22 mouse cellular contexts compared by ENCODE assay signal in the genomic region with DNA sequence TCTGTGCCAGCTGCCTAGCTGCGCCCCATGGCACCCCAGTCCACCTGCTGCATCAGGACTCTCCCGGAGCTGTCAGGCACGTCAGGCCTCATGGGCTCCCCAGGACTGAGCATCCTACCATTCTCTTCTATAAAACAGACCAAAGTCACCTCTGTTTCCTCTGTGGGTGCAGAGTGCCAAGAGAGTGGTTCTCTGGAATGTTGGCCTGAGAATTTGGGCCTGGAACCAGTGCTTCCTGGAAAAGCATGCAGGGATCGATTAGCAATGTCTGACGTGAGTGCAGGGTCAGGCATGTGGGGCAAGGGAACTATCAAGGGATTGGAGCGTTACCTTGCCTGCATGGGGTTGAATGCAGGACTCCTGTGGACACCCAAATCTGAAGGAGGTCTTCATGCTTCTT. TPM values are rescaled to one million over a fixed set of nuclear protein-coding genes. Genes with fewer than 3 reads are reported as not detected.
DNase-seq lines count a peak whose midpoint lies in the region; ATAC-seq and TF ChIP-seq lines count a peak whose summit lies in the region.
"Had no signal": no experiment of that assay in that cellular context is flagged by ENCODE, and none has a peak within 500 bp of the region (broad histone marks: within the 10 kb centered on the region; RNA-seq: fewer than 3 reads in every experiment).

No protein-coding gene starts in this region.

- H3K4me2 ChIP-seq in hindbrain, embryonic 13.5 days, result no peak overlapping the region
- H3K4me2 ChIP-seq in hindbrain, embryonic 12.5 days (replicated peaks), result no peak overlapping the region
- H3K4me2 ChIP-seq in midbrain, postnatal 0 days (ENCODE audit: low read depth, low read length, poor library complexity, severe bottlenecking), result no peak overlapping the region
- H3K4me2 ChIP-seq in midbrain, embryonic 11.5 days, result no peak overlapping the region
- H3K4me2 ChIP-seq: embryonic facial prominence, embryonic 12.5 days; heart, embryonic 12.5 days; liver, embryonic 13.5 days; lung, embryonic 14.5 days had no signal

- ATAC-seq in hindbrain, embryonic 13.5 days (ENCODE audit: low FRiP score), result peak; percentile 22; the same call in 1 of the 2 replicates
- ATAC-seq in hindbrain, embryonic 12.5 days (ENCODE audit: low FRiP score), result no peak
- no peak; the same call in 1 of the 2 replicates for ATAC-seq in midbrain, postnatal 0 days (ENCODE audit: low FRiP score)
- no peak for ATAC-seq in midbrain, embryonic 11.5 days (ENCODE audit: low FRiP score)
- ATAC-seq: CD4-positive, CD25-positive, alpha-beta regulatory T cell, adult 4 months had no signal

- no peak overlapping the region for H3K4me3 ChIP-seq in hindbrain, embryonic 13.5 days
- H3K4me3 ChIP-seq in hindbrain, embryonic 12.5 days, result no peak overlapping the region
- no peak overlapping the region for H3K4me3 ChIP-seq in midbrain, postnatal 0 days (ENCODE audit: low read depth, low read length)
- no peak overlapping the region for H3K4me3 ChIP-seq in midbrain, embryonic 11.5 days (ENCODE audit: low read depth, low read length)
- H3K4me3 ChIP-seq: embryonic facial prominence, embryonic 12.5 days; erythroblast, embryonic 14.5 days; heart, embryonic 12.5 days; left cerebral cortex, adult 2 months; liver, embryonic 13.5 days; myocyte had no signal

- TF ChIP-seq CTCF in midbrain, postnatal 0 days (IDR thresholded peaks at IDR 0.05), result no peak

- no peaks in the 10 kb centered on the region for H3K36me3 ChIP-seq in hindbrain, embryonic 13.5 days
- H3K36me3 ChIP-seq in hindbrain, embryonic 12.5 days, result no peaks in the 10 kb centered on the region
- no peaks in the 10 kb centered on the region for H3K36me3 ChIP-seq in midbrain, postnatal 0 days (ENCODE audit: insufficient read depth, low read length)
- H3K36me3 ChIP-seq in midbrain, embryonic 11.5 days (ENCODE audit: control insufficient read depth, insufficient read depth, low read length), result no peaks in the 10 kb centered on the region
- H3K36me3 ChIP-seq: embryonic facial prominence, embryonic 12.5 days; G1E; heart, embryonic 12.5 days; liver, embryonic 13.5 days had no signal

- no peak overlapping the region for H3K9ac ChIP-seq in hindbrain, embryonic 13.5 days
- no peak overlapping the region for H3K9ac ChIP-seq in hindbrain, embryonic 12.5 days
- H3K9ac ChIP-seq in midbrain, postnatal 0 days (replicated peaks; ENCODE audit: low read length, poor library complexity, severe bottlenecking), result no peak overlapping the region
- no peak overlapping the region for H3K9ac ChIP-seq in midbrain, embryonic 11.5 days (ENCODE audit: low read length)
- H3K9ac ChIP-seq: embryonic facial prominence, embryonic 12.5 days; heart, embryonic 12.5 days; liver, embryonic 13.5 days; lung, embryonic 14.5 days had no signal

- peak overlapping the region; percentile 52 for H3K27ac ChIP-seq in hindbrain, embryonic 13.5 days
- no peak overlapping the region for H3K27ac ChIP-seq in hindbrain, embryonic 12.5 days
- H3K27ac ChIP-seq in midbrain, postnatal 0 days (ENCODE audit: low read depth, low read length), result no peak overlapping the region
- H3K27ac ChIP-seq in midbrain, embryonic 11.5 days (ENCODE audit: low read depth, low read length), result no peak overlapping the region
- H3K27ac ChIP-seq: embryonic facial prominence, embryonic 12.5 days; left cerebral cortex, adult 2 months; liver, embryonic 13.5 days had no signal

- peak; percentile 34 for DNase-seq in midbrain, postnatal 0 days (ENCODE audit: low spot score)
- DNase-seq in midbrain, embryonic 11.5 days (ENCODE audit: low spot score, missing footprints), result no peak
- DNase-seq in ZHBTc4 (ENCODE audit: low read depth, low spot score), result peak; percentile 12
- no peak for DNase-seq in gastrocnemius, adult 8-10 months (ENCODE audit: low spot score in 2 of 2)
- DNase-seq in left cerebral cortex, adult 9 months (ENCODE audit: low spot score in 2 of 2), result no peak
- DNase-seq: adrenal gland, postnatal 10 days; cerebellum, adult 11 months; heart, postnatal 14 days; kidney, adult 18-20 months; kidney, postnatal 14 days; liver, embryonic 13.5 days; lung, embryonic 14.5 days; lung, postnatal 36 days had no signal

- WGBS in hindbrain, embryonic 13.5 days, result 77% methylated on average over 6 of the region's 6 CpGs
- 86% methylated on average over 6 of the region's 6 CpGs for WGBS in hindbrain, embryonic 12.5 days
- 81% methylated on average over 6 of the region's 6 CpGs for WGBS in midbrain, postnatal 0 days
- WGBS in midbrain, embryonic 11.5 days, result 88% methylated on average over 6 of the region's 6 CpGs

- peaks cover 19% of the 10 kb centered on the region for H3K4me1 ChIP-seq in hindbrain, embryonic 13.5 days (replicated peaks)
- H3K4me1 ChIP-seq in hindbrain, embryonic 12.5 days, result peaks cover 8% of the 10 kb centered on the region; the same call in 1 of the 2 replicates
- H3K4me1 ChIP-seq in midbrain, postnatal 0 days (ENCODE audit: insufficient read depth, low read length), result no peaks in the 10 kb centered on the region; the same call in 1 of the 2 replicates
- H3K4me1 ChIP-seq in midbrain, embryonic 11.5 days (ENCODE audit: control insufficient read depth, insufficient read depth, low read length), result no peaks in the 10 kb centered on the region
- H3K4me1 ChIP-seq: embryonic facial prominence, embryonic 12.5 days; liver, embryonic 13.5 days had no signal

- no peaks in the 10 kb centered on the region for H3K9me3 ChIP-seq in hindbrain, embryonic 13.5 days
- H3K9me3 ChIP-seq in hindbrain, embryonic 12.5 days (replicated peaks), result no peaks in the 10 kb centered on the region
- H3K9me3 ChIP-seq in midbrain, postnatal 0 days (ENCODE audit: low read length), result no peaks in the 10 kb centered on the region
- no peaks in the 10 kb centered on the region for H3K9me3 ChIP-seq in midbrain, embryonic 11.5 days (ENCODE audit: control insufficient read depth, low read length)
- H3K9me3 ChIP-seq: embryonic facial prominence, embryonic 12.5 days; liver, embryonic 13.5 days had no signal

- no peaks in the 10 kb centered on the region; the same call in 1 of the 2 replicates for H3K27me3 ChIP-seq in hindbrain, embryonic 13.5 days
- 0 out of 2 replicates have a peak, but pooled peaks cover under 1% of the 10 kb centered on the region for H3K27me3 ChIP-seq in hindbrain, embryonic 12.5 days
- H3K27me3 ChIP-seq in midbrain, postnatal 0 days (ENCODE audit: insufficient read depth, low read length), result no peaks in the 10 kb centered on the region
- no peaks in the 10 kb centered on the region for H3K27me3 ChIP-seq in midbrain, embryonic 11.5 days (ENCODE audit: control insufficient read depth, insufficient read depth, low read length)
- H3K27me3 ChIP-seq: embryonic facial prominence, embryonic 12.5 days; heart, embryonic 12.5 days; liver, embryonic 13.5 days had no signal

RNA-seq across cellular contexts. Expression of a gene that starts 59.0 kb away (rescaled TPM):
- 46.7 and 49.2 TPM in 2 replicates for polyA plus RNA-seq in hindbrain, embryonic 13.5 days (2015; fragmentation: Nextera tagmentation; extraction: Ambion mirVana)
- 61.0 and 62.7 TPM in 2 replicates for polyA plus RNA-seq in hindbrain, embryonic 12.5 days (2016; fragmentation: Nextera tagmentation; extraction: Ambion mirVana)
- total RNA-seq in midbrain, postnatal 0 days (2014; rRNA removed), result 112 and 139 TPM in 2 replicates
- polyA plus RNA-seq in midbrain, postnatal 0 days (2015; fragmentation: Nextera tagmentation; extraction: Ambion mirVana), result 49.6 and 49.8 TPM in 2 replicates
- 42.0 and 46.2 TPM in 2 replicates for polyA plus RNA-seq in midbrain, embryonic 11.5 days (2014; fragmentation: Nextera tagmentation; extraction: Ambion mirVana)
- 10 to 100 TPM; 28.0 to 63.4 (median 39.8) TPM for total RNA-seq in gastrocnemius, adult 8-10 months (2022)
- polyA plus RNA-seq: CD4-positive, CD25-positive, alpha-beta regulatory T cell, adult 4 months; G1E had no signal

Comparison
In these comparisons a context has a peak if more than half of its experiments do, and no peak if none do; other contexts are left out.
1. DNase-seq: peak in midbrain, postnatal 0 days (single experiment) and ZHBTc4 (single experiment); none in midbrain, embryonic 11.5 days (single experiment), gastrocnemius, adult 8-10 months (0 of 2) and left cerebral cortex, adult 9 months (0 of 2).